Mouse (Mus musculus) testis, adult 2 months (tissue): ENCODE results near the gene Pdlim7.

ENCODE experiments used
- CTCF ChIP-seq: fragments of 200-500 bp; IDR thresholded peaks from 2 replicates; pipeline ENCODE4 v1.5.1; 2012; ENCODE audit warnings: low read depth, mild to moderate bottlenecking, inconsistent platforms, low read length, moderate library complexity; ENCODE audit not compliant: control insufficient read depth, insufficient read depth, insufficient replicate concordance
- POLR2A ChIP-seq: fragments of 200-500 bp; IDR thresholded peaks from 2 replicates; pipeline ENCODE4 v1.6.1; 2012; ENCODE audit warnings: low read depth, mild to moderate bottlenecking, inconsistent platforms, low read length, moderate library complexity; ENCODE audit not compliant: control insufficient read depth

GRCm38 (mm10) chr13:55484520-55485088 lies 28.9 kb downstream of the Pdlim7 start:
- TF ChIP-seq CTCF = no peak
- no peak for TF ChIP-seq POLR2A
